Mouse (Mus musculus) CD8-positive naive resting alpha-beta T cell, adult 2 months (primary cell): ENCODE data around the gene Smc5.
A peak's percentile ranks its signal among the peaks of the same experiment; 100 is the strongest.

Experiments used
- DNase-seq, 2 experiments: peaks; one replicate each; pipeline ENCODE4 v3.0.0; 2022; ENCODE audit warnings: low read depth in 2 of 2, low spot score in 2 of 2

Gene Smc5

GRCm38 (mm10) chr19:23273355-23274053, at the start of gene Smc5:
Gene Smc5, minus strand, starts transcription at chr19:23273897.
- peak; percentile 93 to 94 for DNase-seq

- peak; percentile 78 to 80 for DNase-seq
Observed at GRCm38 (mm10) chr19:23323107-23323506, 49.4 kb upstream of the Smc5 start.

GRCm38 (mm10) chr19:23317989-23318358, 44.3 kb upstream of the Smc5 start:
- DNase-seq, result no peak

- DNase-seq, result no peak
Observed at GRCm38 (mm10) chr19:23317295-23317988, 43.7 kb upstream of the Smc5 start.

GRCm38 (mm10) chr19:23316851-23317250, 43.2 kb upstream of the Smc5 start:
- DNase-seq, result no peak

- DNase-seq, result no peak
Observed at GRCm38 (mm10) chr19:23309979-23310378, 36.3 kb upstream of the Smc5 start.

- no peak for DNase-seq
Observed at GRCm38 (mm10) chr19:23306671-23307070, 33.0 kb upstream of the Smc5 start.

- no peak for DNase-seq
Observed at GRCm38 (mm10) chr19:23299987-23300386, 26.3 kb upstream of the Smc5 start.

- no peak for DNase-seq
Observed at GRCm38 (mm10) chr19:23298917-23299316, 25.2 kb upstream of the Smc5 start.

- DNase-seq, result no peak
Observed at GRCm38 (mm10) chr19:23297191-23297590, 23.5 kb upstream of the Smc5 start.

- DNase-seq, result no peak
Observed at GRCm38 (mm10) chr19:23289251-23289650, 15.6 kb upstream of the Smc5 start.

- DNase-seq, result no peak
Observed at GRCm38 (mm10) chr19:23281911-23282660, 8.4 kb upstream of the Smc5 start.

GRCm38 (mm10) chr19:23274054-23274724, 492 bp upstream of the Smc5 start:
- no peak for DNase-seq

GRCm38 (mm10) chr19:23256771-23257170, 16.9 kb downstream of the Smc5 start:
- no peak for DNase-seq

GRCm38 (mm10) chr19:23246473-23246872, 27.2 kb downstream of the Smc5 start:
- DNase-seq, result no peak

GRCm38 (mm10) chr19:23225065-23225464, 48.6 kb downstream of the Smc5 start:
- no peak for DNase-seq

- no peak for DNase-seq
Observed at GRCm38 (mm10) chr19:23214326-23214725, 59.4 kb downstream of the Smc5 start.

- no peak for DNase-seq
Observed at GRCm38 (mm10) chr19:23211325-23211724, 62.4 kb downstream of the Smc5 start.

GRCm38 (mm10) chr19:23203505-23204053, 70.1 kb downstream of the Smc5 start:
- no peak for DNase-seq

GRCm38 (mm10) chr19:23202106-23202505, 71.6 kb downstream of the Smc5 start:
- DNase-seq, result no peak

- no peak for DNase-seq
Observed at GRCm38 (mm10) chr19:23193076-23193475, 80.6 kb downstream of the Smc5 start.
